Mouse (Mus musculus) hindbrain, postnatal 0 days (tissue): ENCODE measurements at regions not wholly inside any gene's neighbourhood (a gene's known extent, or its start where the extent isn't known, plus 50 kb on each side); places are given as distances from the start of the nearest gene placed in this dataset.

Source experiments
- ATAC-seq: fragments of 200-750 bp; cut with Nextera tagmentation; 2 replicates; pipeline ENCODE4 v1.8.0; 2017; ENCODE audit warnings: mild to moderate bottlenecking, moderate TSS enrichment, moderate library complexity
- DNase-seq: peaks from one replicate; pipeline ENCODE4 v3.0.0-alpha.2; 2015; ENCODE audit warnings: low spot score
- H3K27ac ChIP-seq: fragments of 300-500 bp; sonication (generic); 2 replicates; pipeline ENCODE4 v1.5.1; 2014; ENCODE audit warnings: mild to moderate bottlenecking
- H3K27me3 ChIP-seq: fragments of 300-500 bp; sonication (generic); 2 replicates; pipeline ENCODE4 v1.6.1; 2014; ENCODE audit warnings: low read length, mixed read lengths; ENCODE audit not compliant: insufficient read depth
- H3K36me3 ChIP-seq: fragments of 300-500 bp; sonication (generic); 2 replicates; pipeline ENCODE4 v1.6.1; 2014; ENCODE audit warnings: low read length, mixed read lengths; ENCODE audit not compliant: insufficient read depth
- H3K4me1 ChIP-seq: fragments of 300-500 bp; sonication (generic); 2 replicates; pipeline ENCODE4 v1.6.1; 2014; ENCODE audit warnings: antibody characterized with exemption, low read length, mixed read lengths; ENCODE audit not compliant: insufficient read depth
- H3K4me2 ChIP-seq: fragments of 300-500 bp; sonication (generic); 2 replicates; pipeline ENCODE4 v1.6.1; 2014; ENCODE audit warnings: low read depth, mild to moderate bottlenecking, low read length, moderate library complexity, mixed read lengths
- H3K4me3 ChIP-seq: fragments of 300-500 bp; sonication (generic); 2 replicates; pipeline ENCODE4 v1.5.1; 2014; ENCODE audit warnings: low read length
- H3K9ac ChIP-seq: fragments of 300-500 bp; sonication (generic); replicated peaks from 2 replicates; pipeline ENCODE4 v1.6.1; 2014; ENCODE audit warnings: mild to moderate bottlenecking, low read length, moderate library complexity, mixed read lengths
- H3K9me3 ChIP-seq: fragments of 300-500 bp; sonication (generic); 2 replicates; pipeline ENCODE4 v1.6.1; 2016; ENCODE audit warnings: low read length, mixed read lengths
- CTCF ChIP-seq: IDR thresholded peaks from 2 replicates; pipeline ENCODE4 v1.5.1; 2016; ENCODE audit warnings: antibody characterized with exemption, control low read depth, low read depth
- WGBS: fragments of 180-500 bp; shearing (Covaris S2); extraction: QIAGEN DNeasy Blood & Tissue Kit; methylation state at CpG from one replicate; pipeline ENCODE4 v1.1.7; 2014; 5-methylcytosine and 5-hydroxymethylcytosine counted together

- Histone ChIP-seq H3K4me3 (no peak overlapping the region), H3K9ac (no peak overlapping the region), H3K27ac (no peak overlapping the region), H3K36me3 (no peaks in the 10 kb centered on the region), H3K27me3 (no peaks in the 10 kb centered on the region), H3K4me1 (no peaks in the 10 kb centered on the region), H3K4me2 (no peak overlapping the region), H3K9me3 (no peaks in the 10 kb centered on the region)
- DNase-seq, result no peak
- no peak for ATAC-seq
- 84% methylated on average over 6 of the region's 6 CpGs for WGBS
- no peak for TF ChIP-seq CTCF
These were observed 163.3 kb upstream of the Fer start for GRCm38 (mm10) chr17:63699537-63699936.

DNA sequence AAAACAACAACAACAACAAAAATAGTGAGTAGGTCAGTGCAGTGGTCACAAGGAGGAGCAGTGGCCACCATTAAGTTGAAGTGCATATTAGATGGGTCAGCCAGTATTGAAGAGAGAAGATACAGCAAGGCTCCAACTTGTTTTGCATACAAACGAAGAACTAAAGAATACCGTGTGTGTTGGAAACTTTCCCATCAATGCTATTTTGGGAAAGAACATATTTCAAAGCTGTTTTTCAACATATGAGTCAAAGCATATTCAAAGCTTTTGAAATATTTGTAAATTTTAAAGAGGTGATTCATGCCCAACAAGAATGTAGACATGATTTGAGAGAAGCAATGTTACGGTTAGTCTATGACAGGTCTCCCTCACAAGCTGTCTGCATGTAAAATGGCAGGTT lies 157.9 kb upstream of the Fer start:
- WGBS, result 94% methylated on average over 3 of the region's 3 CpGs
- DNase-seq (no peak), ATAC-seq (no peak)
- no peaks in the 10 kb centered on the region for H3K36me3 ChIP-seq
- H3K4me3 ChIP-seq, result no peak overlapping the region
- no peak for TF ChIP-seq CTCF
- H3K4me2 ChIP-seq, result no peak overlapping the region
- H3K9me3 ChIP-seq, result no peaks in the 10 kb centered on the region
- no peaks in the 10 kb centered on the region for H3K4me1 ChIP-seq
- no peak overlapping the region for H3K27ac ChIP-seq
- no peak overlapping the region for H3K9ac ChIP-seq
- no peaks in the 10 kb centered on the region for H3K27me3 ChIP-seq

DNA sequence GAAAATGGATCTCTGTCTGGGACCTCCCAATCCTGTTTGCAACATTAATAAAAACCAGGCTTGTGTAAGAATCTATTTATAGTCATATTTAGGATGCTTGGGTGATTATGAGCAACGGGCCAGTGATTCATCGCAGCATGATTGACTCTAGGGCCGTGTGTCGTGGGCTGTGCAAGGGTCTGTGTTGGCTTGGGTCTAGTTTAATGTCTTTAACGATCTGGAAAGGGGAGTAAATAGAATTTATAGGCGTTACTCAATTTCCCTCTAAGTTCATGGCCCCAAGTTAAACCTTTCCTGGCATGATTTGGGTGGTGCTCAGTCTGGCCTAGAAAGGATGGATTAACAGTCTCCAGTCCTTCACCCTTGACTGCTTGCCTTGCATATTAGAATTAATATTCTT lies 149.9 kb upstream of the Fer start:
- Histone ChIP-seq H3K27me3 (no peaks in the 10 kb centered on the region), H3K9me3 (no peaks in the 10 kb centered on the region), H3K36me3 (no peaks in the 10 kb centered on the region), H3K4me2 (no peak overlapping the region), H3K27ac (no peak overlapping the region), H3K4me1 (no peaks in the 10 kb centered on the region; the same call in 1 of the 2 replicates), H3K4me3 (no peak overlapping the region), H3K9ac (no peak overlapping the region)
- DNase-seq, result no peak
- no peak for TF ChIP-seq CTCF
- ATAC-seq, result no peak
- 55% methylated on average over 6 of the region's 6 CpGs for WGBS

DNA sequence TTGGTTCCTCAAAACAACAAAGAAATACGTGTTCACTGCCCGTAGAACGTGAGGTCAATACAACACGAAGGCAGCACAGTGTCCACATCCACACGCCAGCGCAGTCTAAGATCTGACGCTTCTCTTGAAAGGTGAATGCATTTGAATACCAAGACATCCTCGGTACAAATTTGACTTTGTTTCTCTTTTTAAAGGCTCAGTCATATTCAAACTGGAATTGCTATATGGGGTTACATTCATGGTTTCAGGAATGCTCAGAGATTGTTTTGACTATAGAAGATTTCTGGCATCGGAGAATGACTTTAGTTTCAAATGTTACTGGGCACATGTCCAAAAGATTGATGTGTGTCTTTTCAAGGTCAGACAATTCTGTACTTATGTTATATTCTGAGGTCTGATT lies 147.2 kb upstream of the Fer start:
- Histone ChIP-seq H3K36me3 (no peaks in the 10 kb centered on the region), H3K4me1 (no peaks in the 10 kb centered on the region)
- no peak for DNase-seq

DNA sequence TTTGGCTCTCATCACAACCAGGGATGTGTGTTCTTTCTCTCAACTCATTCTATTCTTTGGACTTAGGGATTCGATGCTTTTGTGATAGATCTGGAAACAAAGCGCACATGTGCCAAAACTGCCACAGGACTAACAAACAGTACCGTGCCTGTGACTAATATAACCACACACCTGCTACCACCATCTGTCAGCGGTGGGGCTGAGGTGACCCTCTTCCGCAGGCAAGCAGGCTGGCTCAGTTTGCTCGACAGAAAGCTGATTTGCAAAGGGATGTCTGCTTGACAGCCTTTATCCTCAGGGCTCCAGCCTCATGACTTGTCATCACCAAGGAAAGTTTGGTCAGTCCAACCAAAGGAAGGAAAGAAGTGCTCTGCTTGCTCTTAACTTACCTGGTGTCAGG lies 146.7 kb upstream of the Fer start:
- H3K36me3 ChIP-seq, result no peaks in the 10 kb centered on the region
- ATAC-seq, result peak; percentile 65; the same call in 1 of the 2 replicates
- TF ChIP-seq CTCF, result no peak
- H3K9ac ChIP-seq, result no peak overlapping the region
- no peak overlapping the region for H3K4me2 ChIP-seq
- 38% methylated on average over 6 of the region's 6 CpGs for WGBS
- DNase-seq, result peak; percentile 69
- no peaks in the 10 kb centered on the region for H3K27me3 ChIP-seq
- no peaks in the 10 kb centered on the region for H3K4me1 ChIP-seq
- no peaks in the 10 kb centered on the region for H3K9me3 ChIP-seq
- no peak overlapping the region for H3K4me3 ChIP-seq
- H3K27ac ChIP-seq, result peak overlapping the region; percentile 32; the same call in 1 of the 2 replicates

More for the DNA sequence above, 147.2 kb upstream of the Fer start:
- Histone ChIP-seq H3K27me3 (no peaks in the 10 kb centered on the region), H3K4me2 (no peak overlapping the region), H3K4me3 (no peak overlapping the region), H3K9me3 (no peaks in the 10 kb centered on the region), H3K9ac (no peak overlapping the region), H3K27ac (peak overlapping the region; percentile 32; the same call in 1 of the 2 replicates)
- ATAC-seq, result no peak
- WGBS, result 87% methylated on average over 9 of the region's 9 CpGs
- TF ChIP-seq CTCF, result no peak

DNA sequence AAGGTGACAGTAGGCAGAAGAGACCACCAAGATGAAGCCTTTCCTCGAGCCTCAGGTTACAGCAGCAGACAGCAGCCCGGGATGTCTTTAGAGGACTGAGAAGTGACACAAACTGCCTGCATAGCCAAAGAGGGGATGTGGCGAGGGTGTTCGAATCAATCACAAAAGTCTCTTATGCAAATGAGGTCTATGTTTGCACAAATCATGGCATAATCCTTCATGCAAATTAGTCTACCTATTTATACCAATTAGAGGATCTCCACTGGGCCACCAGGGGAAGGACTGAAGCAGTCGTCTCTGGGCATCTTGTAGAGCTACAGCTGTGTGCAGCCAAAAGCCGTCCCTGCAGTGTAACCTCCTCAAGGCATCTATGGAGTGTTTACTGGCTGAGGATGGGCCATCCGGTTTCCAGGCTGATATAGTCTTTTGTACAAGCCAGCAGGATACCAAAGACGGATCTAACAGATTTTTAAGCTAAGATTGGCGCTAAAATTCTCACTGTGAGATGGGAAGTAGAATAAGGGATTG lies 145.7 kb upstream of the Fer start:
- no peaks in the 10 kb centered on the region for H3K4me1 ChIP-seq
- H3K9me3 ChIP-seq, result no peaks in the 10 kb centered on the region
- WGBS, result 44% methylated on average over 9 of the region's 9 CpGs
- ATAC-seq (no peak), DNase-seq (no peak)
- no peak overlapping the region for H3K27ac ChIP-seq
- no peaks in the 10 kb centered on the region for H3K27me3 ChIP-seq
- no peak overlapping the region for H3K4me3 ChIP-seq
- no peak overlapping the region for H3K9ac ChIP-seq
- no peaks in the 10 kb centered on the region for H3K36me3 ChIP-seq
- TF ChIP-seq CTCF, result no peak
- no peak overlapping the region for H3K4me2 ChIP-seq

DNA sequence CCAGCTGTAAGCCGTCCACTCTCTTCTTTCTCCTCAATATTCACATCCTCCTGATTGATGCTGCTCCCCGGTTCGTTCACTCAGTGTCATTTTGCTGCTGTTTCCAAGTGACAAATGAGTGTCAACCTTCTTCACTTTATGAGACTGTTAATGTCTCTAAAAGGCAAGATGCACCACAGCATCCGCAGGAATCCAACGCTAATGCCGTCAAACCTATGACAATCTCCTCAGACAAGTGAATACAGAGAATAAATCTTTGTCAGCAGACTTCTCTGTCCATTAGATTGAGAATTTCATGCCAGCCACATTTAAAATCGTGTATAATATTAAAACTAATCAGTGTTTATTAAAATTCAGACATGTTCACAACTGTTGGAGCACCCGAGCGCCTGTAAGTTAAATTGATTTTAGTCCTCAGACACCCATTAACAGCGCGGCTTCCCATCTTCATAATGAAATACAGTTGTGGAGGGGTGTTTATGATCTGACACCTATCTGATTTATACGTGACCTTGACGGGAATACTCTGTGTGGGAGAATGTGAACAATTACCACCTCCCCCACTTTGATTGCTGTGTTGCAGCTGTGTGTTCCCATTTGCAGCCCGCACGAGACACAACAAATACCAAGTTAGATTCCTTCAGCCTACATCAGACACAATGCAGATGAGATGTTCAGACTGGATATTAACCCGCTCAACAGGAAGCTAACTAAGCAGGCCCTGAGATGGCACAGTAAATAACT lies 143.7 kb upstream of the Fer start:
- WGBS, result 64% methylated on average over 16 of the region's 16 CpGs
- Histone ChIP-seq H3K9me3 (no peaks in the 10 kb centered on the region), H3K9ac (no peak overlapping the region), H3K36me3 (no peaks in the 10 kb centered on the region), H3K27ac (no peak overlapping the region), H3K4me3 (no peak overlapping the region), H3K4me1 (no peaks in the 10 kb centered on the region), H3K27me3 (no peaks in the 10 kb centered on the region), H3K4me2 (no peak overlapping the region)
- ATAC-seq, result no peak
- peak; percentile 39 for DNase-seq
- TF ChIP-seq CTCF, result no peak
